Mouse (Mus musculus) cortical plate, adult 2 months (tissue): ENCODE measurements around the gene Med14. TPM values are rescaled to one million over a fixed set of nuclear protein-coding genes. Genes with fewer than 3 reads are reported as not detected.

Source experiments
- H3K27ac ChIP-seq: fragments of 200-500 bp; 2 replicates; pipeline ENCODE4 v1.5.1; 2012; ENCODE audit warnings: low read length, control low read depth, inconsistent platforms; ENCODE audit not compliant: insufficient read depth
- H3K4me1 ChIP-seq: fragments of 200-500 bp; 2 replicates; pipeline ENCODE4 v1.6.1; 2011; ENCODE audit warnings: low read length; ENCODE audit not compliant: control insufficient read depth, insufficient read depth
- H3K4me3 ChIP-seq: fragments of 200-500 bp; 2 replicates; pipeline ENCODE4 v1.5.1; 2011; ENCODE audit warnings: mild to moderate bottlenecking, low read length, control low read depth; ENCODE audit not compliant: insufficient read depth
- CTCF ChIP-seq: fragments of 200-500 bp; IDR thresholded peaks from 2 replicates; pipeline ENCODE4 v1.5.1; 2011; ENCODE audit warnings: mild to moderate bottlenecking, control low read depth, low read length; ENCODE audit not compliant: insufficient read depth; ENCODE audit errors: extremely low read depth
- POLR2A ChIP-seq: fragments of 200-500 bp; IDR thresholded peaks from 2 replicates; pipeline ENCODE4 v1.6.1; 2011; ENCODE audit warnings: mild to moderate bottlenecking, low read length, control low read depth; ENCODE audit not compliant: insufficient read depth; ENCODE audit errors: extremely low read depth
- polyA plus RNA-seq: library from polyadenylated mRNA; depleted of rRNA; stranded (reverse); fragments of >200 nt; gene quantifications from 2 replicates; pipeline ENCODE4 v1.2.3, GENCODE M21; 2012; rRNA removed

Med14 gene
- polyA plus RNA-seq, 1 experiment = 37.3 TPM

GRCm38 (mm10) chrX:12686071-12686470, 75.8 kb downstream of the Med14 start:
- Histone ChIP-seq H3K27ac (no peak overlapping the region), H3K4me3 (no peak overlapping the region), H3K4me1 (no peaks in the 10 kb centered on the region)
- TF ChIP-seq CTCF (no peak), POLR2A (no peak)

GRCm38 (mm10) chrX:12677396-12677795, 84.5 kb downstream of the Med14 start:
- TF ChIP-seq CTCF (peak; percentile 42; the same call in 1 of the 2 replicates), POLR2A (no peak)
- H3K4me3 ChIP-seq = no peak overlapping the region
- H3K4me1 ChIP-seq = no peaks in the 10 kb centered on the region; the same call in 1 of the 2 replicates
- no peak overlapping the region for H3K27ac ChIP-seq

GRCm38 (mm10) chrX:12673054-12673775, 88.7 kb downstream of the Med14 start, which contains the start of gene 1810030O07Rik:
1810030O07Rik (minus strand) TSS chrX:12673668.
- Histone ChIP-seq H3K27ac (peak within 1 kb of the TSS; percentile 91), H3K4me1 (no peaks in the 10 kb centered on the region; the same call in 1 of the 2 replicates), H3K4me3 (peak within 1 kb of the TSS; percentile 91)
- TF ChIP-seq POLR2A = peak; percentile 64
- no peak for TF ChIP-seq CTCF

- TF ChIP-seq POLR2A (no peak), CTCF (no peak)
- Histone ChIP-seq H3K4me1 (no peaks in the 10 kb centered on the region), H3K27ac (no peak overlapping the region), H3K4me3 (no peak overlapping the region)
Observed at GRCm38 (mm10) chrX:12653879-12654278, 108.0 kb downstream of the Med14 start.

- Histone ChIP-seq H3K4me1 (no peaks in the 10 kb centered on the region), H3K27ac (no peak overlapping the region), H3K4me3 (no peak overlapping the region)
- TF ChIP-seq CTCF (no peak), POLR2A (no peak)
Observed at GRCm38 (mm10) chrX:12651906-12652305, 110.0 kb downstream of the Med14 start.

GRCm38 (mm10) chrX:12645531-12646304, 116.2 kb downstream of the Med14 start:
- Histone ChIP-seq H3K4me1 (no peaks in the 10 kb centered on the region), H3K27ac (no peak overlapping the region), H3K4me3 (no peak overlapping the region)
- TF ChIP-seq CTCF = 0 out of 2 replicates have a peak, but pooled peaks have one; percentile 19
- no peak for TF ChIP-seq POLR2A

- H3K27ac ChIP-seq = no peak overlapping the region
- TF ChIP-seq CTCF = no peak
- TF ChIP-seq POLR2A = no peak
- no peak overlapping the region for H3K4me3 ChIP-seq
- H3K4me1 ChIP-seq = no peaks in the 10 kb centered on the region
Observed at GRCm38 (mm10) chrX:12644976-12645375, 116.9 kb downstream of the Med14 start.

Other genes starting within 250 kb of the Med14 start
- gene Atp6ap2, start 174.3 kb downstream of the Med14 start, polyA plus RNA-seq = 155 and 156 TPM in 2 replicates
- gene 1810030O07Rik, start 88.4 kb downstream of the Med14 start, polyA plus RNA-seq = 23.1 and 24.2 TPM in 2 replicates